Mouse (Mus musculus) layer of hippocampus, adult 11-12 months (tissue): ENCODE data around the gene Ccdc186.
"Not testable (repeated sequence)": the region's sequence is repeated elsewhere in the genome, so short reads cannot be mapped to it uniquely, and the experiment has no call there.

Source experiments
- DNase-seq: peaks from one replicate; pipeline ENCODE4 v3.0.0; 2022; ENCODE audit warnings: low spot score

Ccdc186 gene

DNA sequence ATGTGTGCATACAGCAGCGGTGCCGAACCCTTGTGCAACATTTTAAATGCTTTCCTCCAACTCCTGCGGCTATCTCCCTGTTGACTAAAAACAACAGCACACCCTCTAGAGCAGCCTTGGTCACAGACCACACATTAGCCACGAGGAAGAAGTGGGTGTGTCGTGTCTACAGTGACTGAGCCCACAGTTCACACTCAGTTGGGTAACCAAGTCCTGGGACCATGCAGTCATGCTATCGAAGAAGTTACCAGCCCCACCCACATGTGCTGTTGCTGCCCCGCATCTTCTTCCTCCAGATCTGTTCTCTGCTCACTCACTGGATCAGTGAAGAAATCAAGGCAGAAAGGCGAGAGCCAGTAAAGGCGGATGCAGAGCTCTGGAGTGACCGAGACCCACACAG, 65.6 kb downstream of the Ccdc186 start:
- DNase-seq: no peak

DNA sequence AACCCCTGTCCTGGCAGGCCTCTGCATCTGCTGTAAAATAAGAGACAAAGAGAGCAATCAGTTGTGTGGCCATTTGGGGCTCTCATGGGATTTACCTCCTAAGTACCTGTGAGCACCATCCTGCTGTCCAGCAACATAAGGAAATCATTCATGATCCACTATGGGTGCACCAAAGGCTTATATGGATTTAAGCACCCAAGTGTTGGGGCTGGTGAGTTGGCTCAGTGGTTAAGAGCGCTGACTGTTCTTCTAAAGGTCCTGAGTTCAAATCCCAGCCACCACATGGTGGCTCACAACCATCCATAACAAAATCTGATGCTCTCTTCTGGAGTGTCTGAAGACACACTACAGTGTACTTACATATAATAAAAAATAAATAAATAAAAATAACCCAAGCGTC, 67.5 kb downstream of the Ccdc186 start:
- not testable (repeated sequence) for DNase-seq

DNA sequence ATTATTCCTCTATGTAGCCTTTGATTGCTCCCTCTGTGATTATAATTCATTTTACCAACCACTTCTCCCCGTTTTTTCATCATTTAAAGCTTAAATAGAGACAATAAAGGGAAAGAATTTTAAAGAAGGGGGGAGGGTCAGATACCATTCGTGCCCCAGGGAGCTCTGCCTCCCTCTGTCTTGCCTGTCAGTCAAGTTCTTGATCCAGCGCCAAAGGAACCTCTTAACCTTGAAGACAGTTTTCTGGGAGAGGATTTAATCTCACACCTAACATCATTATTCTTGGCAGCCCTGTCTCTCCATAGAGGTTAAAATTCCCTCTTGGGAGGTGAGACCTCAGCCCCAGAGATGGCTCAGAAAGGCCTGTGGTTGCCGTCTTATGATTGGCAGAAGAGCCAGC, 71.3 kb downstream of the Ccdc186 start:
- DNase-seq: no peak

DNA sequence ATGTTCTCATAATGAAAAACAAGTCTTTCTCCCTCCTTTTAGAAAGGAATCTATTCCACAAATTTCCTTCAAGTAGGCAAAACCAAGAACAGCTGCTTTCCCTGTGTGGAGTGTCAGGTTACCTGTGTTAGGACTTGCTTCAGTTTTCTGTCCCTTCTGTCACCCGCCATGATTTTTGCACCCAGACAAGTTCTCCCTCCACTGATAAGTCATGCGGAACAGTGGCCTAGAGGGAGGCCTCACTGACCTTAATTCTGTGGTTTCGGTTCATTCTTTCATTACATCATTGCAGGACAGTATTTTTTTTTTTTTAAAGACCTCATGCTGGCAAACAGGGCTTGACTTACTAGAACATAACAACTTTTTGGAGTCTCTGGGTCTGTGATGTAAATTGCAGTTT, 72.6 kb downstream of the Ccdc186 start:
- DNase-seq: no peak

DNA sequence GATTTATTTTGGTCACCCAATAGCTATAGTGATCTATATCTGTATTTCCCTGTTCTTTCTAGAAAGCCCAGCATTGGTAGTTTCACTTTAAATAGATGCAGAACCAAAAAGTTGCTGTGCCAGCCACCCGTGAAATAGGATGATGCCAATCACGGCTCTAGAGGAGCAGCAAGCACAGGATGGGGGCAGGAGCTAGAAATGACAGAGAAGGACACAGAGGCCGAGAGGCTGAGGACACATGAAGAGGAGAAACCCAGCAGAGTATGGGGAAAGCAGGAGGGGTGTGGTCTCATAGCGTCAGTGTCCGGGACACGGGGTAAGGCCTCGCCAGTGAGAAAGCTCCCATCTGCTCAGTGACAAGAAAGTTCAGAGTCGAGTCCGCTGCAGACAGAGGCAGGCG, 74.1 kb downstream of the Ccdc186 start:
- DNase-seq: peak; percentile 34

DNA sequence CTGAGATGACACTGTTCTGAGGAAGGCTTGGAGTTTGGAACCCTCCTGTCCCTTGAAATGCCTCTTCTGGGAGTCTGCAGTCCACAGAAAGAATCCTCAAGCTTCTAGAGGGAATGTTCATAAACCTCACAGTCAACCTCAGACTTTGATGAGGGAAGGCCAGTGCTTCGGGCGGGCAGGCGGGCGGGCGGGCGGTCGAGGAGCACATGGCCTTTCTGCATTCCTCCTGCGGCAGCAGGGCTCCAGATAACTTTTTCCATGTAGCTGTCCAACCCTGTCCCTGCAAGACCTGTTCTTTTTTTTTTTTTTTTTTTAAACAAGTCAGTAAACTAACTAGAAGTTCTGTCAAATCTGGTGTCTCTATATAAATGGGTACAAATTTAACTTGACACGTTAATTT, 75.4 kb downstream of the Ccdc186 start:
- no peak for DNase-seq

DNA sequence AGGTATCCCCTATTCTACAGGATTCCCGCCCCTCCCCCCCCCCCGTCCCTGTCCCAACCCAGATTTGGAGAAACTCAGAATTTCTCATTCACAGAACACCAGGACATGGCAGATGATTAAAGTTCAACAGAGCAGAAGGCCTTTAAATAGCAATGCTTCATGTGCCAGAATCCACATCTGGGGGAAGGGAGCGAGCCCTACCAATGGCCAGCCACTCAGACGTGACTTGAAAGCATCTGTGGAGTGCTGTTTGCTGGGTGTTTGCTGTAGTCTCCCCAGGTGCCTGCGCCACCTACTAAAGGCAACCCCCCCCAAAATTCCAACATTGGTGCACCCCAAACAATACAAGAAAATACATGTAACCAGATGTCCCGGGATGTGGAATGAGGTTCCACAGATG, 76.5 kb downstream of the Ccdc186 start:
- DNase-seq: no peak

DNA sequence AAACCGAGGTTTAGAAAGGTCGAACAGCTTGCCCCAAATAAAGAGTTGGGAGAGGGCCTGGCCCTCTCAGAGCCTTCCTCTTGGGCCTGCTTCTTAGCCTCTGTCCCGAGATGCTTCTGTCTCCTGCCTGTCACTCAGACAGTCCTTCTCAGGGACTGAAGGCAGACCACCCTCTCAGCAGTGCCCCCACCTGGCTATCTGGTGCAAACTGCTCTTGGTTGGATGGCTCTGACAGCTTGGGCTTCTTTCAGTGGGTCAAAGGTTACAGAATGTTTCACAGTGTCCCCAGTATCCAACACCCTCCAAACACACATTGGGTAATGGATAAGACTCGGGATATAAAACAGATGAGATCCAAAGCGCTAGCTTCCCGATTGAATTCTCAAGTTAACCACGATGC, 76.9 kb downstream of the Ccdc186 start:
- DNase-seq: no peak
